Mouse (Mus musculus) testis, postnatal 10 days (tissue): ENCODE data around the gene Scube1.

Experiments used
- DNase-seq: peaks from one replicate; pipeline ENCODE4 v3.0.0; 2021; ENCODE audit warnings: low spot score

Gene Scube1

DNA sequence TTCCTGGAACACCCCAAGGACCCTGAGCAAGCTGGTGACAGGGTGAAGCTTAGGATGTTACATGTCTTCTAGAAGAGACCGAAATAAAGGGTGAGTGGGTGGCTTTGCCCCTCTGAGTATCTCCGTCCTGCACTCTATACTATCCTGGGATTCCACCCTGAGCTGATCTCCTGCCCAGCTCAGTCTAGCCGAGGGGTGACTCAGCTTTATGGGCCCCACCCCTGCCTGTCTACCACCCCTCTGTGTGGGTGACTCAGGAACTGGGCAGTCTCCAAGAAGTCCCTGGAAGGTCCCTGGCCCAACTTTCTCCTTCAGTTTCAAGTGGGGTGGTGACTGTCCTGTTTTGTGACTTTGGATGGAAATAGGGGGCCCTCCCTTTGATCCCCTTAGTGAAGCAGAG lies 159.4 kb downstream of the Scube1 start:
- DNase-seq, result no peak

DNA sequence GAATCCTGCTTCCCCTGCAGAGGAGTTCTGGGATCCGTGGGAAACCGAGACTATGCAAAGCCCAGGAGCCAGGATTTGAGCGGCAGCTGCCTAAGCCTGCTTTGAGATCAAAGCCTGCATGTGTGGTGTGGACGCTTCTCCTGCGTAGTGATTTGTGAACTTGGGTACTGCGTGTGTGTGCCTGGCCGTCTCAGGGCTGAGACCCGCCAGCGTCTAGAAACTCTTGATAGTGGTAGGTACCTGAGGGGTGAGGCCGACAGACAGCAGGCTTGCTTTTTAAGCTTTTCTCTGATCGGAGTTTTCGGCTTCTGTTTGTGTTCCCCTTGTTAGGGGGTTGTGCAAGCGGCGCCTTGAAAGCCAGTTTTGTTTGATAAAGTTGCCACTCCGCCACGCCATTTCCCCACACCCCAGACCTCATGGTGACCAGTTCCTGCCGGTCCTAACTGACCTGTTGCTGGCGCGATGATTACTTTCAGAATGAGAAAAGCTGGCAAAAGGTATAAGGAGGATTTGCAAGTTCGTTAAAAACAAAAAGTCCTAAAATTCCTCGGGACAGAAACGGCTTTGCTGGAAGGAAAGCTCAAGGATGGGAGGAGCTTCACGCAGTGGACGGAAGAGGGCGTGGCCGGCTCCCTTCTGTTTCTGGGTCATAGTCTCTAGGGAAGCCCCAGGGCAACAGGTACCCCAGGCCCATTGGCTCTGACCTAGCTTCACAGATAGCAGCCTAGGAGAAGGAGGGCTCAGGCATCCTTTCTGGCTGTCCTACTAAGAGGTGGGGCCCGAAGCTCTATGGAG lies 160.8 kb downstream of the Scube1 start:
- peak; percentile 73 for DNase-seq

DNA sequence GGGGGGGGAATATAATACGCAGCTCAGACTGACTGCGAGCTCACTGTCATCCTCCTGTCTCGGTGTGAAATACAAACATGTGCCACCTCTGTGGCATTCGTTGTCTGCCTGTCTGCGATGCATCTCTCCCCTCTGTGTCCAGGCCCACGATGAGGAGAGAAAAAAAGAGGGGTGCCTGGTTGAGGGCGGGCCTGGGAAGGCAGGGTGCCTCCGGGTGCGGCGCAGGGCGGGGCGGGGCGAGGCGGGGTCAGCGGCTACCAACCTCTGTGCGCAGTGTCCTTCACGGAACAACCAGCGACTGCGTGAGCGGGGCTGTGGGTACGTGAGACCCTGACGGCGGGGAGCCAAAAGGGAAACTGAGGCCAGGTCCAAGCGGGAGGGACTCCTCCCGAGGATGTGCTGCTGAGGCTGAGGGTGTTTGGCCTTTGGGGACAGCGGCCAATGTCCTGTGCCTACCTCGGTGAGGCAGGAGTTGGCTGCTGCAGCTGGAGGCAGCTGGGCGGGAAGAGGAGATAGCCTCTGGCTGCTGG lies 161.4 kb downstream of the Scube1 start, which contains the start of the genes Tspo and Mcat:
Gene Tspo, plus strand, starts transcription at position 266 of the 530 bp plus-strand sequence.
Gene Mcat, minus strand, starts transcription at position 461 of the 530 bp plus-strand sequence.
- DNase-seq, result peak; percentile 77

DNA sequence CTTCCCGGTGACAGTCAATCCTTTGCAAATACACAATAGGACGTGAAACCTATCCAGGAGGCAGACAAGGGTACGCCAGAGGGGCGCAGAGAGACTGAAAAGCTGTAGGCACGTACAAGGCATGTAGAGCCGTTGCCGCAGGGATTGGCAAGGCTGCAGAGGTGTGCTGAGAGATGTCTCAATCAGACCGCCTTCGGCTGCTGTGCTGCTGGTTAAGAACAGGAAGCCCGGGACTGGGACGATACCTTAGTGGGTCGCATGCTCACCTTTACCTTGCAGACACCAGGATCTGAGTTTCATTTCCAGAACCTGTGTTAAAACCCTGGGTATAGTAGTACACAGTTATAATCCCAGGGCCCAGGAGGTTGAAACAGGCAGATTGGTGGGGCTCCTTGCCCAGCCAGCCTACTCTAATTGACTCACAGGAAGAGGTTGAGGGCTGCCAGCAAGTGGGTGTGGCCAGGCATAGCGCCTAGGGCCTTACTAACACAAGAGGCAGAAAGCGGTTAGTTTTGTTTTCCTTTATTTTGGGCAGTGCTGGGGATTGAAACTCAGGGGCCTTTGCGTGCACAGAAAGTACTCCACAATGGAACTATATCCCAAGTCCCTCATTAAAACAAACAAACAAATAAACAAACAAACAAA lies 162.1 kb downstream of the Scube1 start:
- peak; percentile 85 for DNase-seq

DNA sequence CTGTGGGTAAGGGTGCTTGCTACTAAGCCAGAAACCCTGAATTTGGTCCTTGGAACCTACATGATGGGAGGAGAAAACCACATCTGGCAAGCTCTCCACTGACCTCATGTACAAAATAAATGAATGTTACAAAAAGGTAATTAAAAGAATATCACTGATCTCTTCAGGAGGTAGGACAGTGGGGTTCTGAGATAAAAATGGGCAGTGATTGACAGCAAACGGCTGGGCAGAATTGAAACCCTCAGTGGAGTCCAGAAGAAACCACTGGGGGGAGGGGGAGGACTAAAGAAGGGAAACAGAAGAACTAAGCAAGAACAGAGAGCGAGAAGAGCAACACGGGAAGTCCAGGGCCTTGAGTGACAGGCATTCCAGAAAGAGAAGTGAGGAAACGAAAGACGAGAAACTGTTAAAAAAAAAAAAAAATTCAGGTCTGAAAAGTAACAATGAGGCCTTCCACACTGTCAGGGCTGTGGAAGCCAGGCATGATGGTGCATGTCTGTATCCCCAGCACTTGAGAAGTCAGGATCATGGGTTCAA lies 163.8 kb downstream of the Scube1 start:
- no peak for DNase-seq

DNA sequence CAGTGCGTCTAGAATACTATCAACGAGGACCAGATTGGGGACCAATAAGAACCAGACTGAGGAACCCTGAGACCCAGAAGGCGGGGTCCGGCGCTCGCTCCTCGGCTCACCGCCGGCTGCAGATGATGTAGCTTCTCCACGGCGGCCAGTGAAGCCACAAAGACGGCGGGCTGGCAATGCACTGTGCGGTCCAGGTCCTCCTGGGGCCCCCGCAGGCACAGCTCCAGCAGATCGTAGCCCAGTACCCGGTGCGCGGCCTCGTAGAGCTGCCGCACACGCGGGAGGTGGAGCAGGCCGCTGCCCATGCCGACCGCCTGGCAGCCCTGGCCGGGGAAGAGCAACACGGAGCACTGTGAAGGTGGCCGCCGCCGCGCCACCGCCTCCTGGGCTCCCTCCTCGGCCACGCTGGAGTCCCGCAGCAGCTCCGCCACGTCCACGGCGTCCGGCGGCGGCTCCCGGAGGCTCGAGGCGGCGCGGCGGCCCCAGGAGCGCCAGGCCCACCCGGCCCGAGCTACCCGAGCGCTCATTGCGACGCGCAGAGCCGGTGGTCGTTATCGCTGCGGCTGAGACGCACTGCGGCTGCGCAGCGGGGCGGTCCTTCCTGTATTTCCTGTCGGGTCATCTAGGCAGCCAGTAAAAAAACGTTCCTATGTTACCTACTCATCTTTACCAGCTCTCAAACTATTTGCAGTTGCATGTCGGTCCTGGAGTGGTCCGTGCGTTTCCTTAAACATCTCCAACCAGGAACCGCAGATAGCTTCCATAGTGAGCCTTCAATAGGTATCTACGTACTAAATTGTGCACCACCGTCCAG lies 169.5 kb downstream of the Scube1 start:
- peak; percentile 90 for DNase-seq
